Mouse (Mus musculus) stomach, postnatal 0 days (tissue): ENCODE data around the gene Cttnbp2.

ENCODE experiments used
- CTCF ChIP-seq: IDR thresholded peaks from 2 replicates; pipeline ENCODE4 v1.5.1; 2016; ENCODE audit warnings: antibody characterized with exemption, low read depth, mild to moderate bottlenecking, moderate library complexity
- EP300 ChIP-seq: optimal IDR thresholded peaks from 2 replicates; pipeline ENCODE3; 2016; ENCODE audit warnings: antibody characterized with exemption

- TF ChIP-seq CTCF (no peak), EP300 (no peak)
These were observed 68.3 kb downstream of the Cttnbp2 start for GRCm38 (mm10) chr6:18446359-18446758.
